Mouse (Mus musculus): ENCODE measurements around the gene Mrpl9. TPM values are rescaled to one million over a fixed set of nuclear protein-coding genes. Genes with fewer than 3 reads are reported as not detected.

Mrpl9 gene
- polyA plus RNA-seq, 1 experiment from 2014 or later: 77.6 TPM

DNA sequence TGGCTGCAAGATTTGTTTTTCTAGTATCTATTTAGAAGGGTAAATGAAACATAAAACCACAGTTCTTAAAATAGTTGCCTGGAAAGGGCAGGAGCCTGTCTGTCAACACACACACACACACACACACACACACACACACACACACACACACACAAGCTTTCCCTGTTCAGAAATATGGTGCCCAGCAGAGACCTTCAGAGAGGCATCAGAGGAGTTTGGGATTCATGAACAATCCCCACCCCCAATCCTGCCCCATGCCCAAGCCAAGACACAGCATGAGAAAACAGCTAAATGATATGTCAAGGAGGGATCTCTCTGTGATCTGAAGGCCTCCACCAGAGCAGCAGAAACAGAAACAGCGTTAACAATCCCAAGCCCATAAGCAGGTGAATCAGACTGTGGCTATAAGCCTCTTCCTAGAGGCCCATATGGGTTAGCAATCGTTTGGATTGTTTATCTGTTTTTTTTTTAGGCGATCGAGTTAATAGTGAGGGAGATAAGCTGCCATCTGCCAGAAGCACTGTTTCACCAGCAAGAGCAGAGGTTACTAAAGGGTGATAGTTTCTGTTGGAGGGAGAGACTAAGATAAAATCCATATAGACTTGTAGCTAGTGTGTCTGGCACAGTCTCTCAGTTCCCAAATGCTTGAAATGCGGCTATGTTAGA lies 30.6 kb downstream of the Mrpl9 start:
- Histone ChIP-seq H3K27me3 (replicated peaks; ENCODE audit: control insufficient read depth, insufficient read depth, low read length) (no peaks in the 10 kb centered on the region; the same call in 1 of the 2 replicates), H3K4me3 (ENCODE audit: low read length) (no peak overlapping the region), H3K4me1 (ENCODE audit: control insufficient read depth, insufficient read depth, low read length) (peaks cover 10% of the 10 kb centered on the region; the same call in 1 of the 2 replicates), H3K36me3 (ENCODE audit: control insufficient read depth, insufficient read depth, low read length) (no peaks in the 10 kb centered on the region), H3K9ac (ENCODE audit: low read depth, low read length) (no peak overlapping the region), H3K9me3 (ENCODE audit: control insufficient read depth, low read length) (no peaks in the 10 kb centered on the region), H3K27ac (ENCODE audit: low read length) (no peak overlapping the region), H3K4me2 (ENCODE audit: low read depth, low read length) (no peak overlapping the region)
- no peak for ATAC-seq
- 46% methylated on average over 5 of the region's 5 CpGs for WGBS

DNA sequence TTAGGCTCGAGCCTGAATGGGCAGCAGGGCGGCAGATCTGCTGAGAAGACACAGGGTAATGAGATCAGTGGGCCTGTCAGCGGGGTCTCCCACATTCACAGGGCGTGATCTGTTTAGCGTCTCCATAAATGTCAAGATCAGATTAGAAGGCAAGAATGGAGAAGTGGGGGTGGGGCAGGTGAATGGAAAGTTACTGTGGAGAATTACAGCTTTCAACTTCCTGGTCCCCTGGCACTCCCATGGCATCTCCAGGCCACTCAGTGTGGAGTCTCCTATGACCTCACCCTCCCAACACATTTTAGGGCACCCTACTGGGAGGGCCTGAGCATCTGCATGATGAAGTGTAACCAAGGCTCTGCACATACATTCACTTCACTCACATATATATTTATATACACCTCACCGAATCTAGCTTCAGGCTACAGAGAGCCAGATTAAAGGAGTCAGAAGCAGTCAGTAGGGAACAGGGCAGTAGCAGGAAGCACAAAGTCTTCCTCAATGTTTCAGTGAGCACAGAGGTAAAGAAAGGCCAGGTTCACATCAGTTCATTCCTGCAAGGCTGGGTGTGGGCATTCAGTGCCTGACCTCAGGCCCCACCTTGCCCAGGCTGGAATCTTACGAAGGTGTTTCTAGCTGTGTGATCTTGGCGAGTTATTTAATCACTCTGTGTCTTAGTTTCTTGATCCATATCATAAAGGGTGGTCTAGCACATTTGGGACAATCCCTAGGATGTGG lies 33.4 kb downstream of the Mrpl9 start:
- H3K4me3 ChIP-seq (ENCODE audit: low read length): no peak overlapping the region
- H3K4me1 ChIP-seq (ENCODE audit: control insufficient read depth, insufficient read depth, low read length): peaks cover 10% of the 10 kb centered on the region; the same call in 1 of the 2 replicates
- H3K27me3 ChIP-seq (replicated peaks; ENCODE audit: control insufficient read depth, insufficient read depth, low read length): no peaks in the 10 kb centered on the region; the same call in 1 of the 2 replicates
- 30% methylated on average over 8 of the region's 8 CpGs for WGBS
- peak; percentile 35 for ATAC-seq
- H3K36me3 ChIP-seq (ENCODE audit: control insufficient read depth, insufficient read depth, low read length): no peaks in the 10 kb centered on the region
- H3K4me2 ChIP-seq (ENCODE audit: low read depth, low read length): no peak overlapping the region
- no peaks in the 10 kb centered on the region for H3K9me3 ChIP-seq (ENCODE audit: control insufficient read depth, low read length)
- no peak overlapping the region for H3K27ac ChIP-seq (ENCODE audit: low read length)
- no peak overlapping the region for H3K9ac ChIP-seq (ENCODE audit: low read depth, low read length)

DNA sequence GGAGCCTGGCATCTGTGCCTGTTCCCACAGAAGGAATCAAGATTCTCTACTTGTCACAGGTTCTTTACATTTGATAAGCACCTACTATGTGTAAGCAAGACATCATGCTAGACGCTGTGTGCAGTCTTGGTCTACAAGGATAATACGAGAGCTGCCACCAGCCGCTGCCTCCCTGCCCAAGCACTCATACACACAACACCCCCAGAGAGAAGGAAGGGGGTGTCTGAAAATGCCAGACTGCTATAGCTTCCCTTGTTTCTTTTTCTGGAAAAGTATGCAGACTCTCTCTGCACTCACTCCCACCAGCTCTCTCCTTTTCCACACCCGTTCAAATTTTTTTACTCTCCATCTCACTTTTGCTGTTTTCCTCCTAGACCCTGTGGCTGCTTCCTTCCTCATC lies 34.3 kb downstream of the Mrpl9 start:
- Histone ChIP-seq H3K27ac (ENCODE audit: low read length) (no peak overlapping the region), H3K9ac (ENCODE audit: low read depth, low read length) (no peak overlapping the region), H3K27me3 (replicated peaks; ENCODE audit: control insufficient read depth, insufficient read depth, low read length) (no peaks in the 10 kb centered on the region; the same call in 1 of the 2 replicates), H3K4me2 (ENCODE audit: low read depth, low read length) (no peak overlapping the region), H3K9me3 (ENCODE audit: control insufficient read depth, low read length) (no peaks in the 10 kb centered on the region), H3K4me3 (ENCODE audit: low read length) (no peak overlapping the region), H3K36me3 (ENCODE audit: control insufficient read depth, insufficient read depth, low read length) (no peaks in the 10 kb centered on the region), H3K4me1 (ENCODE audit: control insufficient read depth, insufficient read depth, low read length) (peaks cover 9% of the 10 kb centered on the region; the same call in 1 of the 2 replicates)
- 52% methylated on average over 4 of the region's 4 CpGs for WGBS
- no peak for ATAC-seq

DNA sequence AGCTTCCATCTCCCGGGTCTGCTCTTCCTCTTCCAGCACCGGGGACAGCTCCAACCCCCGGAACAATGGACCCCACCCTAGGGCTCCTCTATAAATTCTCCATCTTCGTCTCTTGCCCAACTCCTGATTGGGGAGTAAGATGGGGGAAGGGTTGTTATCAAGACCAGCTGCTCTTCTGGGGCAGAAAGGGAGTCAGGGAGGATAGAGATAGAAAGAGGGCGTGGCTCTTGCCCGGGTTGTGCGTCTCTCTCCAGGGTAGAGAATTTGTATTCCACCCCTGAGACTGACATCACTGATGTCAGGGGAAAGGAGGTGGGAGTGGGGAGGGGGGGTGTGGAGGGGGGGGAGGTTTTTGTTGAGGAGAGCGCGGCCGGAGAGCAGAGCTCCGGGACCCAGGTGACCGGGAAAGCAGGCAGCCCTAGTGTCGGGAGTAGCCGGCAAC lies 34.9 kb downstream of the Mrpl9 start, which contains the start of gene Celf3:
Celf3 (plus strand) TSS at position 315 of the 442 bp plus-strand sequence.
- Histone ChIP-seq H3K4me3 (ENCODE audit: low read length) (peak within 1 kb of the TSS; percentile 26), H3K36me3 (ENCODE audit: control insufficient read depth, insufficient read depth, low read length) (no peaks in the 10 kb centered on the region), H3K4me2 (ENCODE audit: low read depth, low read length) (no peak within 1 kb of the TSS), H3K27me3 (replicated peaks; ENCODE audit: control insufficient read depth, insufficient read depth, low read length) (no peaks in the 10 kb centered on the region; the same call in 1 of the 2 replicates), H3K27ac (ENCODE audit: low read length) (no peak within 1 kb of the TSS), H3K9ac (ENCODE audit: low read depth, low read length) (no peak within 1 kb of the TSS), H3K9me3 (ENCODE audit: control insufficient read depth, low read length) (no peaks in the 10 kb centered on the region), H3K4me1 (ENCODE audit: control insufficient read depth, insufficient read depth, low read length) (peaks cover 9% of the 10 kb centered on the region; the same call in 1 of the 2 replicates)
- peak; percentile 31 for ATAC-seq
- 3% methylated on average over 14 of the region's 14 CpGs for WGBS

DNA sequence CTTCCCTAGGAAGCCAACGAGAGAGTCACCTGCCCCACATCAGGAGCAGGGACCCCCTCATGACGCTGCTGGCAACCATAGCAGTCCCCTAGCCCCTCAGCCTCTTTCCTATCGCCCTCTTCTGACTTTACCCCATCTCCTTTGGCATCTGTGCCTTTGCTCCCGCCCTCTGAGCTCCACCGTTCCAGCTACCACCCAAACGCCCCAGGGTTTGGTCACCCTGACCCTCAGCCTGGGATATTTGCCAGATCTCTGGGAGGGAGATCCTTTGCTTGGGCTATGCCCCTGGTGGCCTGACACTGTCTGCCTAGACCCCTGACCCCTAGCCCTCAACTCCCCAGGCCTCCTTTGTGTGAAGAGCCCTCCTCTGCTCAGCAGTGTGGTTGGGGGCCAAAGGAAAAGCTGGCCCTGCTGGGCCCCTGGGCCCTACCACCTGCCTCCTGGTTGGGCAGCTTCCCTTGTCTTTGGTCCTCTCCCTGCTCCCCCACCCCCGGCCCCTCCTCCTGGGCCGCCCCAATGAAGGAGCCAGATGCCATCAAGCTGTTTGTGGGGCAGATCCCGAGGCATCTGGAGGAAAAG lies 35.6 kb downstream of the Mrpl9 start:
- 10% methylated on average over 9 of the region's 9 CpGs for WGBS
- Histone ChIP-seq H3K9ac (ENCODE audit: low read depth, low read length) (no peak overlapping the region), H3K27me3 (replicated peaks; ENCODE audit: control insufficient read depth, insufficient read depth, low read length) (no peaks in the 10 kb centered on the region; the same call in 1 of the 2 replicates), H3K36me3 (ENCODE audit: control insufficient read depth, insufficient read depth, low read length) (no peaks in the 10 kb centered on the region), H3K4me3 (ENCODE audit: low read length) (peak overlapping the region; percentile 26), H3K9me3 (ENCODE audit: control insufficient read depth, low read length) (no peaks in the 10 kb centered on the region), H3K27ac (ENCODE audit: low read length) (no peak overlapping the region), H3K4me2 (ENCODE audit: low read depth, low read length) (no peak overlapping the region), H3K4me1 (ENCODE audit: control insufficient read depth, insufficient read depth, low read length) (peaks cover 6% of the 10 kb centered on the region; the same call in 1 of the 2 replicates)
- no peak for ATAC-seq

DNA sequence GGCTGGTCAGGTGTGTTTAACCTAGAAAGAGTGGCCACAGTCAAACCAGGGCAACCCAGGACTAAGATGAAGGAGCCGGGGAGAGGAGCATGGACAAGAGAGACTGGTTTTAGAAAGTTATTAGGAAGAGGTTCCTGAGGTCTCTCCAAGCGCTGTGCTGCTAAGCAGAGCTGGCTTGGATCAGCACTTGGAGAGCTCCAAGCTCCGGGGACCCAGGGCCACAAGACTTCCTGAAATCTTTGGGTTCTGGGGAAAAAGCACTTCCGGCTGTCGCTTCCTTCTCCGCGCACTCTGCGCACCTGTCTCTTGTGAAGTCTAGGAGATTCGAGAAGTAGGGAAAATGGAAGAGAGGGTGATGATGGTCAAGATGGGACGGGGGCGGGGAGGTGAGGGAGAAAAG lies 36.4 kb downstream of the Mrpl9 start:
- H3K27me3 ChIP-seq (replicated peaks; ENCODE audit: control insufficient read depth, insufficient read depth, low read length): no peaks in the 10 kb centered on the region; the same call in 1 of the 2 replicates
- H3K9ac ChIP-seq (ENCODE audit: low read depth, low read length): no peak overlapping the region
- H3K27ac ChIP-seq (ENCODE audit: low read length): no peak overlapping the region
- peaks cover 6% of the 10 kb centered on the region; the same call in 1 of the 2 replicates for H3K4me1 ChIP-seq (ENCODE audit: control insufficient read depth, insufficient read depth, low read length)
- no peaks in the 10 kb centered on the region for H3K9me3 ChIP-seq (ENCODE audit: control insufficient read depth, low read length)
- H3K4me2 ChIP-seq (ENCODE audit: low read depth, low read length): peak overlapping the region; percentile 49
- WGBS: 5% methylated on average over 11 of the region's 11 CpGs
- H3K36me3 ChIP-seq (ENCODE audit: control insufficient read depth, insufficient read depth, low read length): no peaks in the 10 kb centered on the region
- no peak for ATAC-seq
- H3K4me3 ChIP-seq (ENCODE audit: low read length): peak overlapping the region; percentile 26

DNA sequence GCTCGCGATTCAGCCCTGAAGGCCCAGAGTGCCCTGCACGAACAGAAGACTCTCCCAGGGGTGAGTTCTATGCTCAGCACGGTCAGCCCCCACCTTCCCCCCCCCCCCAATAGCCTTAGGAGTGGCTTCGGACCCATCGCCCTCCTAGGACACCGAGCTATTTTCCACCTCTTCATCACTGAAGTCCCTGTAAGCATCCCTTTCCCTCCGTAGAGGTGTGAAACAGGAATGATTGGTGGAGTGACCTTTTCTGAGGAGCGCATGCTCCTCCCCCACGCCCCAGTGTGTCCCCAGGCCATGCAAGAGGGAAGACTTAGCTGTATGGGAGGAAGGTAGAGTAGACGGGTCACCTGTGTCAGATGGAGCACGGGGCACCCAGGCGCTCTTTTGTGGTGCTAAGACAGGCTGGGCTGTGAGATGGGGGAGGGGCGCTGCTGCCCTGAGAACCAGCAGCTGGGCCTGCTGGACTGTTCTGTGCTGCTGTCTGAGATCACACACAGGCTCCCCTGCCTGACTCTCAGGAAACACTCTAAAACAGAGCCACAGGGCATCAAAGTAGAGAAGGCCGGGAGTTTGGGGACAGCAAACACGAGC lies 37.3 kb downstream of the Mrpl9 start, which contains the start of gene Riiad1:
Riiad1 (minus strand) TSS at position 51 of the 594 bp plus-strand sequence.
- Histone ChIP-seq H3K4me1 (ENCODE audit: control insufficient read depth, insufficient read depth, low read length) (peaks cover 6% of the 10 kb centered on the region; the same call in 1 of the 2 replicates), H3K4me2 (ENCODE audit: low read depth, low read length) (peak within 1 kb of the TSS; percentile 49), H3K27me3 (replicated peaks; ENCODE audit: control insufficient read depth, insufficient read depth, low read length) (no peaks in the 10 kb centered on the region; the same call in 1 of the 2 replicates), H3K36me3 (ENCODE audit: control insufficient read depth, insufficient read depth, low read length) (no peaks in the 10 kb centered on the region), H3K9ac (ENCODE audit: low read depth, low read length) (no peak within 1 kb of the TSS; the same call in 1 of the 2 replicates), H3K9me3 (ENCODE audit: control insufficient read depth, low read length) (no peaks in the 10 kb centered on the region), H3K27ac (ENCODE audit: low read length) (no peak within 1 kb of the TSS), H3K4me3 (ENCODE audit: low read length) (peak within 1 kb of the TSS; percentile 26)
- 5% methylated on average over 16 of the region's 16 CpGs for WGBS
- no peak for ATAC-seq

DNA sequence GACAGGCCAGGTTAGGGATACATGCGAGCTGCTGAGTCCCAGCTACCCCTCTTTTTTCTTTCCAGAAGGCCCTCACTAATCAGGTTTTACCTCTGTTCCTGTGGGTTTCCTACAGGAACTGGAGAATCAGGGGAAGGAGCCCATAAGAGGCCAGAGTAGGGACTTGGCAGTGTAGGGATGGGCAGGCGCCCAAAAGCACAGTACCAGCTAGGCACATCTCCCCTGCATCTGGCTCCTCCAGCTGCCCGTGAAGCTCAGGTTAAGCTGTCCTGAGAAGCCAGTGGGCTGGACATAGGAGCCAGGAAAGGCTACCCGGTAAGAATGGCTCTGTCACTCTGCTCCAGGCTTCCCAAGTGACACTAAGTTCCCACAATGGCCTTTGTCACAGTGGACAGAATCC lies 38.3 kb downstream of the Mrpl9 start:
- no peak for ATAC-seq
- Histone ChIP-seq H3K4me2 (ENCODE audit: low read depth, low read length) (no peak overlapping the region), H3K4me1 (ENCODE audit: control insufficient read depth, insufficient read depth, low read length) (peaks cover 5% of the 10 kb centered on the region; the same call in 1 of the 2 replicates), H3K27me3 (replicated peaks; ENCODE audit: control insufficient read depth, insufficient read depth, low read length) (no peaks in the 10 kb centered on the region; the same call in 1 of the 2 replicates), H3K9ac (ENCODE audit: low read depth, low read length) (no peak overlapping the region), H3K4me3 (ENCODE audit: low read length) (no peak overlapping the region), H3K36me3 (ENCODE audit: control insufficient read depth, insufficient read depth, low read length) (no peaks in the 10 kb centered on the region), H3K27ac (ENCODE audit: low read length) (no peak overlapping the region), H3K9me3 (ENCODE audit: control insufficient read depth, low read length) (no peaks in the 10 kb centered on the region)
- 55% methylated on average over 4 of the region's 4 CpGs for WGBS

Measured in intestine, embryonic 16.5 days (tissue).